ENCODE assay signal across 1 mouse cellular context in the genomic region with DNA sequence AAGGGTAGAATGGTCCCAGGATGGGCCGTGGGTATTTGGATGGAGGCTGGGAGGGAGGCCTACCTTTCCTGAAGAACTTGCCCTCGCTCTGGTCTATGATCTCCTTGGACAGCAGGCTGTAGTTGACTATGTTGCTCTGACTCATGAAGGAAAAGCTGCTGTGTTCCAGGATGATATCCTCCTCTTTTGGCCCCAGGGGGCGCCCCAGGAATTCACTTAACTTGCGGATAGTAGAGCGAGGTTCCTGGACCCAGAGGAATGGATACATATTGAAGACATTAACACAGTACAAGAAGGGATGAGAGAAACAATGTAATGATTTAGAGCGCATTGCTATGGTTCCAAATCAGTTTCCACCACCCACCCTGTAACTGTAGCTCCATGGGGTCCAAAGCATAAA.
TF ChIP-seq lines count a peak whose summit lies in the region.

No protein-coding gene starts in this region.

TF ChIP-seq in ES-E14, 5 proteins besides CTCF, POLR2A, EP300 and RAD21 (continued from another document):
- no peak for TF ChIP-seq ZNF384 (IDR thresholded peaks at IDR 0.05; ENCODE audit: low read depth, low read length)
- TF ChIP-seq ZC3H11A (IDR thresholded peaks at IDR 0.05; ENCODE audit: borderline replicate concordance, low read depth, low read length), result 0 out of 2 replicates have a peak, but pooled peaks have one; percentile 4
